Mouse (Mus musculus): ENCODE measurements around the gene Plekhg4.
A peak's percentile ranks its signal among the peaks of the same experiment; 100 is the strongest.

Gene Plekhg4

GRCm38 (mm10) chr8:105349096-105349771, 23.8 kb upstream of the Plekhg4 start:
- DNase-seq (ENCODE audit: low spot score in 2 of 2), result no peak

- no peak for DNase-seq (ENCODE audit: low spot score in 2 of 2)
Measured at GRCm38 (mm10) chr8:105350186-105350585, 22.9 kb upstream of the Plekhg4 start.

- no peak for DNase-seq (ENCODE audit: low spot score in 2 of 2)
Measured at GRCm38 (mm10) chr8:105353583-105354135, 19.4 kb upstream of the Plekhg4 start.

- DNase-seq (ENCODE audit: low spot score in 2 of 2), result no peak
Measured at GRCm38 (mm10) chr8:105354549-105354948, 18.5 kb upstream of the Plekhg4 start.

GRCm38 (mm10) chr8:105355179-105356024, 17.7 kb upstream of the Plekhg4 start:
- no peak for DNase-seq (ENCODE audit: low spot score in 2 of 2)

GRCm38 (mm10) chr8:105356681-105357080, 16.4 kb upstream of the Plekhg4 start:
- DNase-seq (ENCODE audit: low spot score in 2 of 2), result no peak

GRCm38 (mm10) chr8:105359208-105359607, 13.9 kb upstream of the Plekhg4 start:
- DNase-seq (ENCODE audit: low spot score in 2 of 2), result no peak

GRCm38 (mm10) chr8:105359646-105360045, 13.4 kb upstream of the Plekhg4 start:
- DNase-seq (ENCODE audit: low spot score in 2 of 2), result no peak

- no peak for DNase-seq (ENCODE audit: low spot score in 2 of 2)
Measured at GRCm38 (mm10) chr8:105361751-105362702, 11.0 kb upstream of the Plekhg4 start.

DNA sequence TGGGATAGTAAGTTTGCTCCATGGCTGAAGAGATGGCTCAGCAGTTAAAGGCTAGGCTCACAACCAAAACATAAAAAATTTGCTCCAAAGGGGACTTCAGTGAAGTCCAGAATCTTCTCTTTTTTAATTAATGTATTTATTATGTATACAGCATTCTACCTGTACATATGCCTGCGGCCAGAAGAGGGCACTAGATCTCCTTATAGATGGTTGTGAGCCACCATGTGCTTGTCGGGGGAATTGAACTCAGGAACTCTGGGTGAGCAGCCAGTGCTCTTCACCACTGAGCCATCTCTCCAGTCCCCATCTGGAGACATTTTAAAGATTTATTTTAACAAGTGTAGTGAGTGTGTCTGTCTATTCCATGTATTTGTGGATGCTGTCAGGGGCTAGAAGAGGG, 6.0 kb upstream of the Plekhg4 start:
- DNase-seq (ENCODE audit: low spot score in 2 of 2), result no peak

GRCm38 (mm10) chr8:105372473-105372872, 601 bp upstream of the Plekhg4 start:
- DNase-seq (ENCODE audit: low spot score in 2 of 2), result no peak

DNA sequence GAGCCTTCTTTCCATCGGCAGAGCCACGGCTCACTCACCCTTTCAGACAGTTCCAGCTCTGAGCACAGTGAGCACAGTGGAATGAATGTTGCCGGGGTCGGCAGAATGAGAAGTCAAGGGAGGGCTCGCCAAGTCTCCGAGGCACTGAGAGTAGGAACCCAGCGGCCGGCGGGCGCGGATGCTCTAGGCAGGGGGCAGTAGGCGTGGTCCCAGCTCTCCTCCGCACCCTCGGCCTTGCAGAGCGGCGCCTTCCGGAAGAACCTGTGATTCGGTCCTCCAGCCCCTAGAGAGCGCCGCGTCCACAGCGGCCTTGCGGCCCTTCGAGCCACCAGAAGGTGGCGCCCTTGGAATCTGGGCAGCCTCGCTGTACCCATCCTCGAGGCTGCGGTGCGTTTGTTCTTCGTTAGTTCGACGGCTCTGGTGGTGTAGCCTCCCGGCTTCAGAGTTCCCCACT, 1.5 kb downstream of the Plekhg4 start:
- no peak for DNase-seq (ENCODE audit: low spot score in 2 of 2)

GRCm38 (mm10) chr8:105378673-105379072, 5.6 kb downstream of the Plekhg4 start:
- DNase-seq (ENCODE audit: low spot score in 2 of 2), result peak; percentile 30 to 65

- DNase-seq (ENCODE audit: low spot score in 2 of 2), result no peak
Measured at GRCm38 (mm10) chr8:105380308-105380707, 7.2 kb downstream of the Plekhg4 start.

GRCm38 (mm10) chr8:105384070-105384469, 11.0 kb downstream of the Plekhg4 start:
- no peak for DNase-seq (ENCODE audit: low spot score in 2 of 2)

DNA sequence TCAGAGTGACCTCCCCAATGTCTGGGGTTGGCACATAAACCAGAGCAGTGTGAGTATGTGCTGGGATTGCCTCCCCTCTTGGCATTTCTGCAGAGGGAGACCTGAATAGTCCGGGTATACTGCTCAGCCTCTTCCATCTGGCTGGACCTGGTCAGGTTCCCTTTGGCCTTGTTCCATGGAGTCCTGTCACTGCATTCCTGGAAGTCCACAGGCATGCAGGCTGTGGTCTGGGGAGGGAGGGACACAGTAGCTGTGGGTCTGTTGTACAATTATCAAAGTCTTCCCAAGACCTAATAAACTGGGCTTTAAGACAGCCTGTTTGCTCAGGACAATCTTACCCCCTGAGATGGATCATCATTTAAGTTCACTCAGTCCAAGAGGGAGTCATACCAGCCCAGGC, 14.1 kb downstream of the Plekhg4 start:
- no peak for DNase-seq (ENCODE audit: low spot score in 2 of 2)

DNA sequence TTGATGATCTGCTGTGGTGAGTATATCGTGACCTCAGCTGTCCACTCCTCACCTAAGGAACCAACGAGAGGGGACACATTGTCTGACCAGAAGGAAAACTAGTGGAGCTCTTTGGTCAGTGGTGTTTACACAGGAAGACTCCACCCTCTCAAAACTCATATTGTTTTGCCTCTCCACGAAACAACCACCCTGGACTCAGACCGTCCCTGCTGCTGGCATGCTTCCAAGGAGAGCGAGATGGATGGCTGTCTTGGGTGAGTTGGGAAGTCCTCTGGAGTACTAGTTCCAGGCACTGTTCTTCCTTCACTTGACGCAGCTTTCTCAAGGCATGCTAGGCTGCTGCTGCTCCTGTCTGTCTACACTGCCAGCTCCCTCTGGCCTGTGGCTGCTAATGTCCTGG, 16.0 kb downstream of the Plekhg4 start:
- no peak for DNase-seq (ENCODE audit: low spot score in 2 of 2)

DNA sequence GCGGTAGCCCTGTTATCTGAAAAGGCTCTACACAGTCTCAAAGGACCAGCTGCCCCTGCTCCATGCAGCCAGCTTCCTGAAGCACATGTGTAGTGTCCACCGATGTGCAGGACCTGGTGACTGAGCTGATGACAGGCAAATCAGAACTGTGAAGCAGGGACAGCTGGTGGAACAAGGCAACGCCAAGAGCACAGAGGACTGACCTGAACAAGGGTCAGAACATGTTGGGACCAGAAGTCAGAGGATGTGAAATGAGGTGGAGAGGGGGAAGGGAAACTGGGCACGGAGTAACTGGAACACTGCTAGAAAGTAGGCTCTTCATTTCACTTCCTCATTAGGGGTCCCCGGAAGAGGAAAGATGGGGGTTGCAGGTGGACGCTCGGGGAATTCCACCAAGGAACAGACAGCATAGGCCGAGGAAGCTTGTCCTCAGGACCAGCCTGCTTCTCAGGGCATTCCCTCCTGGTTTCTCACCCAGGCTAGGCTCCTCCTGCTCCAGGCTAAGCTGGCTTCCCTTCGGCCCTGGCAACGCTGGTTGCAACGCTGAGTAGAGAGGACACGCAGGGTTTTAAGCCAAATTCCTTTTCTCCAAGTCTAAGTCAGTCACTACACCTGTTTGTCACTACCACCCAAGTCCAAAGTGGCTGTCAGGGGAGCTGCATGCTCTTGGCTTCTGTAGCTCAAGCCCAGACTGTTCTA, 20.2 kb downstream of the Plekhg4 start:
- DNase-seq (ENCODE audit: low spot score in 2 of 2), result no peak

DNA sequence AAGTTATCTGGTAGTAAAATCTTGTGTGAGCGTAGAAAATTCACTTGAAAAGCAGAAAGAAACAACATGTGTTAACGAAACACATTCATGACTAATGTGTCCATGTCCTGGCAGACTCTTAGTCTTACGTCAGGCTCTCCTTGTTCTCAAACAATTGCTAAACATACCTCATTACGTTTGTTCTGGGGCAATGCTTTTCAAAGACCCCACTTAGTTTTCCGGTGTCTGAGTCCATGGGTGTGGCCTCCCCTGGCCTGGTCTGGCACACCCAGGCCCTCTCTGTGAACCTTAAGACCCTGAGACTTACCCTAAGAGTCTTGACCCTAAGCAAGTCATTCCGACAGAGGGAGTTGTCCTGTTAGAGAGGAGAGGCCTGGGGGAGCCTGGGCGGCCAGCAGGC, 20.8 kb downstream of the Plekhg4 start:
- no peak for DNase-seq (ENCODE audit: low spot score in 2 of 2)

GRCm38 (mm10) chr8:105397747-105398146, 24.7 kb downstream of the Plekhg4 start:
- peak; percentile 30 to 36 for DNase-seq (ENCODE audit: low spot score in 2 of 2)

DNA sequence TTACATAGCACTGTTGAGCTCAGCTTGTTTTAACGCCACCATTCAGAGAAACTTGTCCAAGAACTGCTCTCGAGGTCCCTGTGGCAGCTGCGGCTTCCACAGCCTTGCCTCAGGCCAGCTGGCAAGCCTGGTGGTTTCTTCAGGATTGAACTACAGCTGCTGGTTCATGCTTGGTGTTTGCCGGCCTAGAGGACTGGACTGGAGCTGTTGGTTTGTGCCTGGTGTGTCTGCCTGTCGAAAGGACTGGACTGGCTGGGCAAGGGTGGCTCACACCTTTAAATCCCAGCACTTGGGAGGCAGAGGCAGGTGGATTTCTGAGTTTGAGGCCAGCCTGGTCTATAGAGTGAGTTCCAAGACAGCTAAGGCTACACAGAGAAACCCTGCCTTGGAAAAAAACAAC, 26.9 kb downstream of the Plekhg4 start:
- DNase-seq (ENCODE audit: low spot score in 2 of 2), result no peak
